Mouse (Mus musculus) heart, embryonic 10.5 days (tissue): ENCODE measurements at regions not wholly inside any gene's neighbourhood (a gene's known extent, or its start where the extent isn't known, plus 50 kb on each side); places are given as distances from the start of the nearest gene placed in this dataset.

Source experiments
- DNase-seq: peaks from one replicate; pipeline ENCODE4 v3.0.0-alpha.2; 2017; ENCODE audit warnings: low spot score
- H3K27ac ChIP-seq: fragments of 300-500 bp; sonication (generic); 2 replicates; pipeline ENCODE4 v1.5.1; 2016; ENCODE audit warnings: mild to moderate bottlenecking
- H3K27me3 ChIP-seq: fragments of 300-500 bp; sonication (generic); 2 replicates; pipeline ENCODE4 v1.6.1; 2016; ENCODE audit warnings: mild to moderate bottlenecking; ENCODE audit not compliant: poor library complexity, insufficient read depth, severe bottlenecking
- H3K36me3 ChIP-seq: fragments of 300-500 bp; sonication (generic); 2 replicates; pipeline ENCODE4 v1.6.1; 2016; ENCODE audit warnings: mild to moderate bottlenecking, moderate library complexity
- H3K4me1 ChIP-seq: fragments of 300-500 bp; sonication (generic); 2 replicates; pipeline ENCODE4 v1.6.1; 2016; ENCODE audit warnings: mild to moderate bottlenecking
- H3K4me3 ChIP-seq: fragments of 300-500 bp; sonication (generic); 2 replicates; pipeline ENCODE4 v1.5.1; 2016; ENCODE audit warnings: mild to moderate bottlenecking, moderate library complexity
- H3K9me3 ChIP-seq: fragments of 300-500 bp; sonication (generic); 2 replicates; pipeline ENCODE4 v1.6.1; 2016; ENCODE audit warnings: mild to moderate bottlenecking, moderate library complexity
- WGBS: fragments of 180-500 bp; shearing (Covaris S2); methylation state at CpG from one replicate; pipeline ENCODE4 v1.1.7; 2016; 5-methylcytosine and 5-hydroxymethylcytosine counted together

DNA sequence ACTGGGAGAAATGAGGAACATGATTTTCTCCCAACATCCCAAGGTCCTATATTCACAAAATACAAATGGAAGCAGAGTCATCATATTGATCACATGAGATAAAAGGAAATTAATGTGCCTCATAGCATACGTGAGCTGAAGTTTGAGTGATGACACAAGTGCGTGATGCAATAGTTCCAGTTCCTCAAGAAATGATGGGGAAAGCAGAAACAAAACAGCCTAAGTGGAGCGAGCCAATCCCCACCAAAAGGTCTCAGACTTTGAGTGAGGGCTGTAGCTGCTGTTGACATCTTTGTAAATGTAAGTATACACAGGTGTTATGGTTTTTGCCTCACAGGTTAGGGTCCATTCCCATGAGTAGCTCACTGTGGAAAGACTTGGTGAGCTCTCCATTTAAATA lies 763.0 kb downstream of the Dhx35 start:
- WGBS = 88% methylated on average over 3 of the region's 3 CpGs
- DNase-seq = no peak
- no peaks in the 10 kb centered on the region for H3K27me3 ChIP-seq

GRCm38 (mm10) chr2:159565255-159565654 lies 768.7 kb downstream of the Gm826 start:
- WGBS = 84% methylated on average over 4 of the region's 4 CpGs
- H3K27ac ChIP-seq = no peak overlapping the region
- H3K9me3 ChIP-seq = no peaks in the 10 kb centered on the region
- H3K27me3 ChIP-seq = no peaks in the 10 kb centered on the region
- no peak for DNase-seq
- H3K4me1 ChIP-seq = no peaks in the 10 kb centered on the region
- no peaks in the 10 kb centered on the region for H3K36me3 ChIP-seq
- H3K4me3 ChIP-seq = no peak overlapping the region

More for the DNA sequence above, 763.0 kb downstream of the Dhx35 start:
- H3K4me1 ChIP-seq = no peaks in the 10 kb centered on the region
- no peaks in the 10 kb centered on the region for H3K36me3 ChIP-seq
- H3K27ac ChIP-seq = no peak overlapping the region
- H3K9me3 ChIP-seq = no peaks in the 10 kb centered on the region
- H3K4me3 ChIP-seq = no peak overlapping the region

GRCm38 (mm10) chr2:159565921-159566320 lies 768.0 kb downstream of the Gm826 start:
- whole genome bisulfite sequencing = 88% methylated on average over 5 of the region's 5 CpGs
- Histone ChIP-seq H3K27me3 (no peaks in the 10 kb centered on the region), H3K36me3 (no peaks in the 10 kb centered on the region), H3K9me3 (no peaks in the 10 kb centered on the region), H3K4me1 (no peaks in the 10 kb centered on the region), H3K4me3 (no peak overlapping the region), H3K27ac (no peak overlapping the region)
- DNase-seq = no peak

DNA sequence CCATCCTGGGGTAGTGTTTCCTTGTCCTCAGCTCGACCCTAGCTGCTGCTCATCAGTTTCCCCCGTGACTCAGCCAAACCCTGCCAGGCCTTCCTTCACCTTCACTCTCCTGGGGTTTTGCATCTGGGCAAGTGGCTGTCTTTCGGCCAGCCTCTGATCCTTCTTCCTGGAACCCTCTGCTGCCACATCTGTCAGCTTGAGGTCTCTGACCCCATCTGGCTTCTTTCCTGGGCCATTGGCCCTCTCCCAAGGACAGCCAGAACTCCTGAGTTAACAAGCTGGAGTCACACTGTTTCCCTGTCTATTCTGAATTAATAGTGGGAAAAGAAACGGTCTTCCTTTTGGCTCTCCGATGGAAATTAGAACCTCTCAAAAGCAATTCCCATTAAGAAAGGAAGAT lies 767.5 kb downstream of the Gm826 start:
- Histone ChIP-seq H3K36me3 (no peaks in the 10 kb centered on the region), H3K9me3 (no peaks in the 10 kb centered on the region), H3K4me3 (no peak overlapping the region), H3K27ac (no peak overlapping the region), H3K4me1 (no peaks in the 10 kb centered on the region), H3K27me3 (no peaks in the 10 kb centered on the region)
- 66% methylated on average over 5 of the region's 5 CpGs for WGBS
- DNase-seq = no peak

DNA sequence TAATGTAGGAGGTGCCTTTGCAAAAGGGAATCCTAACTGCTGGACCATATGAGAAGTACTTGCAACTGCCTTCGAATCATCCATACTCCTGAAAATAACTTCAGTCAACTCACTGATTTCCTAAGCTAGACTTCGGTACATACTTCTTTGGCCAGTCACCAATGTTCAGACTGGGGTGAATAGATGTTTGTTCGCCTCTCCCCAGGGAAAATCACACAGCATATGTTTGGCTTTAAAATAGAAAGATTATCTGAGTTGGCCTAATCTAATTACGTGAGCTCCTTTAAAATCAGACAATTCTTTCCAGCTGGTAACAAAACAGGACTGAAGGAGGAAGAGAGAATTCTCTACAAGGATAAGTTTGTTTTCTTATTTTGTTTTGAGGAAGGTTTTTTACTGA lies 765.6 kb downstream of the Gm826 start:
- H3K27me3 ChIP-seq = no peaks in the 10 kb centered on the region
- no peak overlapping the region for H3K27ac ChIP-seq
- WGBS = 78% methylated on average over 4 of the region's 4 CpGs
- no peaks in the 10 kb centered on the region for H3K4me1 ChIP-seq
- DNase-seq = no peak
- no peaks in the 10 kb centered on the region for H3K9me3 ChIP-seq
- H3K4me3 ChIP-seq = no peak overlapping the region
- no peaks in the 10 kb centered on the region for H3K36me3 ChIP-seq

DNA sequence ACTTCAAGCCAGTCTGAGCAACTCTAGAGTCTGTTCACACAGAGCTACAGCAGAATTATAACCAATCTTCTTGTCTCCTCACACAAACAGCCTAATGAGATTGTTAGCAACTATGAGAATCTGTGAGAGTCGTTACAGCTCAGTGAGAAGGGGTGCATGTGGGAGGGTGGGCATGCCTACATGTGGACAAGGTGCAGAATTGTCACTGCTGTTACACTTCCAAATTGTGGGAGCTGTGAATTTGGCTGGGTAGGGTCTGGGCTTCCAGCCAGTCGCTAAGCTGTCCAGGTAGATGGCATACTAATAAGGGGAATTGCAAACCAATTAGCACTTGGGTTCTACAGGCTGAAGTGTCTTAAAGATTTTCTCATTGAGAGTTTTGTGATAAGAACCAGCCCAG lies 762.1 kb downstream of the Gm826 start:
- no peak overlapping the region for H3K4me3 ChIP-seq
- no peaks in the 10 kb centered on the region for H3K4me1 ChIP-seq
- no peak overlapping the region for H3K27ac ChIP-seq
- H3K36me3 ChIP-seq = no peaks in the 10 kb centered on the region
- DNase-seq = no peak
- H3K9me3 ChIP-seq = no peaks in the 10 kb centered on the region
- 84% methylated on average over 2 of the region's 2 CpGs for WGBS
- no peaks in the 10 kb centered on the region for H3K27me3 ChIP-seq

GRCm38 (mm10) chr2:159575271-159575670 lies 758.7 kb downstream of the Gm826 start:
- 75% methylated on average over 5 of the region's 5 CpGs for WGBS
- Histone ChIP-seq H3K4me1 (no peaks in the 10 kb centered on the region), H3K27me3 (no peaks in the 10 kb centered on the region), H3K27ac (no peak overlapping the region), H3K36me3 (no peaks in the 10 kb centered on the region), H3K9me3 (no peaks in the 10 kb centered on the region), H3K4me3 (no peak overlapping the region)
- DNase-seq = no peak

GRCm38 (mm10) chr2:159583103-159583502 lies 750.9 kb downstream of the Gm826 start:
- Histone ChIP-seq H3K27ac (no peak overlapping the region), H3K9me3 (no peaks in the 10 kb centered on the region), H3K4me3 (no peak overlapping the region), H3K36me3 (no peaks in the 10 kb centered on the region), H3K4me1 (no peaks in the 10 kb centered on the region), H3K27me3 (no peaks in the 10 kb centered on the region)
- DNase-seq = no peak
- WGBS = 56% methylated on average over 8 of the region's 8 CpGs

GRCm38 (mm10) chr2:159584641-159585040 lies 749.3 kb downstream of the Gm826 start:
- no peaks in the 10 kb centered on the region for H3K9me3 ChIP-seq
- H3K4me1 ChIP-seq = no peaks in the 10 kb centered on the region
- H3K27me3 ChIP-seq = no peaks in the 10 kb centered on the region
- no peak overlapping the region for H3K4me3 ChIP-seq
- no peaks in the 10 kb centered on the region for H3K36me3 ChIP-seq
- DNase-seq = no peak
- no peak overlapping the region for H3K27ac ChIP-seq

DNA sequence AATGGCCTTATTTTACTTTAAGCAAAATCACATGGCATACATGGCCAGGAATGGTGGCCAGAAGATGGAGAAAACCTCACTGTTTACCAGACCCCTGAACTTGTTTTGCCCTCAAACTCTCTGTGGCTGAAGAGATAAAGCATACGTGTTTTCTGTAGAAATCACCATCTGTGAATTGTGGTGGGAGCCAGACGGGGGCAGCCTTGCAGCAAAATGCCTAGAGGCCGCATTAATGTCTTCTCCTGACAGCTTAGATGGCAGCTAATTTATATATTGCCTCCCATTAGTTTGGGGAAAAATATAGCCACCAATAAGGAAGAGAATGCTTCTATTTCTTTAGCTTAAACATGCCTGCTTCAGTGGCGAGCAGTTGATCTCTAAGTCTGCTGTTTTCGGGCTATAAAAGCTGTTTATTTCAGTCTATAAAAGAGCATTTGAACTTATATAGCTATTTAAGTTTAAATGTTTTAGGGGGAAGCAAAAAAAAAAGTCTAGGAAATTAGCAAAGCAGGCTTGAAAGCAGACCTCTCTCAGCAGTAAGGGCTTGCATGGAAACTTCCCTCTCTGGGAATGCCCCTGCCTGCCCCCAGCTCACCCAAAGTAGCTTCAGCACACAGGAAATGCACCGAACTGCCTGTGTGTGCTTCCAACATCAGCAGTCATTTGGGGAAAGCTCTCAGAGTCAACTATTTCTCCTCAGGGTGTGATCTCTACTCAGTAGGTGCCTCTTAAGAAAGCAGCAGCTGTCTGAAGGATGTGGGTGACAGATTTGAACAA lies 747.1 kb downstream of the Gm826 start:
- Histone ChIP-seq H3K36me3 (no peaks in the 10 kb centered on the region), H3K4me1 (no peaks in the 10 kb centered on the region), H3K4me3 (no peak overlapping the region), H3K9me3 (no peaks in the 10 kb centered on the region), H3K27me3 (no peaks in the 10 kb centered on the region), H3K27ac (no peak overlapping the region)
- no peak for DNase-seq
- WGBS = 48% methylated on average over 6 of the region's 6 CpGs

DNA sequence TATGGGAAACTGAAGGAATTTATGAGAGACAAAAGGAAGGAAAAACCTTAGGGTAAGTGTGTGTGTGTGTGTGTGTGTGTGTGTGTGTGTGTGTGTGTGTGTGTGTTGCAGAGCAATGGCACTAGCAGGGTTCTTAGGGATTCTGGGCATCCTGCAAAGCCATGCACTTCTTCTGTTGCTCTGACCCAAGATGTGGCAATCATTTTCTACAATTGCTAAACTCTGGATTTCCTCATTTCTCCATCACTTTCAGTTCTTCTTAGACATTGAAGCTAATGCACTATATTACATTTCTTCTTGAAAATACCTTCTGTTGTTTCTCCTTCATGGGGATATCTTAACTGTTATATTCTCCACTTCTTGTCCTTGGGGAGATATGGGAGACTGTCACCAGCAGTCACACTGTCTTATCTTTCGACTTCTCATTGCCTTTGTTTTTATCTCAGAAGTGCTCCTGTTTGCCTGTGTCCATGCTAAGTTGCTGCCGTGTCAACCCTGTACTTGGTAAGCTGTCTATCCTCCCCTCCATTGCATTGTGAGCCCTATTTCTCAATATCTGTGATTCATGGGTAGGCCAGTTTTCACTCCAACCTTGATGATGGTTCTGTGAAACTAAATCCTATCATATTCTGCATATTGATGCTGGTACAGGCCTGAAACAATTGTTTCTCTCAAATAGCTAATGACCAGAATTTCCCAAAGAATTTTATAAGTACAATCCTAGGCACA lies 742.4 kb downstream of the Gm826 start:
- H3K4me3 ChIP-seq = no peak overlapping the region
- H3K27me3 ChIP-seq = no peaks in the 10 kb centered on the region
- no peaks in the 10 kb centered on the region for H3K9me3 ChIP-seq
- no peaks in the 10 kb centered on the region for H3K36me3 ChIP-seq
- DNase-seq = no peak
- peaks cover 9% of the 10 kb centered on the region; the same call in 1 of the 2 replicates for H3K4me1 ChIP-seq
- no peak overlapping the region for H3K27ac ChIP-seq
- 23% methylated on average over 2 of the region's 2 CpGs for WGBS

DNA sequence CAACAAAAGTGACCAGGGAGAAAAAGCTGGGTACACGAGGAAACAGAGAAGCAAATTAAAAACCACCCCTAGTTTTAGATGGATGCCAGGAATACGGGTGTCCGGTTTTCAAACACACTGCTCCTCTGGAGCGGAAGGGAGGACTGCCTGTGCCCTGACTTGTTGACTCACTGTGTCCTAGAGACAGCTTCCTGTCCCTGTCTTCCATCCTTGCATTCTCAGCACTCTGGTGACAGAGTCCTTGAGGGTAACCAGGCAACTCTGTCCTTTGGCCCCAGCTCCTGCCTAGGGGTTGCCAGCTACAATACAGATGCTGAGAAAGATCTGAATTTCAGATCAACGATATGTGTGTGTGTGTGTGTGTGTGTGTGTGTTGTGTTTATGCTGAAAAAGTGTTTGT lies 741.1 kb downstream of the Gm826 start:
- H3K9me3 ChIP-seq = no peaks in the 10 kb centered on the region
- 23% methylated on average over 5 of the region's 5 CpGs for WGBS
- peak; percentile 81 for DNase-seq
- 0 out of 2 replicates have a peak overlapping the region, but pooled peaks have one; percentile 10 for H3K27ac ChIP-seq
- no peaks in the 10 kb centered on the region for H3K36me3 ChIP-seq
- no peak overlapping the region for H3K4me3 ChIP-seq
- no peaks in the 10 kb centered on the region for H3K27me3 ChIP-seq
- H3K4me1 ChIP-seq = peaks cover 10% of the 10 kb centered on the region

DNA sequence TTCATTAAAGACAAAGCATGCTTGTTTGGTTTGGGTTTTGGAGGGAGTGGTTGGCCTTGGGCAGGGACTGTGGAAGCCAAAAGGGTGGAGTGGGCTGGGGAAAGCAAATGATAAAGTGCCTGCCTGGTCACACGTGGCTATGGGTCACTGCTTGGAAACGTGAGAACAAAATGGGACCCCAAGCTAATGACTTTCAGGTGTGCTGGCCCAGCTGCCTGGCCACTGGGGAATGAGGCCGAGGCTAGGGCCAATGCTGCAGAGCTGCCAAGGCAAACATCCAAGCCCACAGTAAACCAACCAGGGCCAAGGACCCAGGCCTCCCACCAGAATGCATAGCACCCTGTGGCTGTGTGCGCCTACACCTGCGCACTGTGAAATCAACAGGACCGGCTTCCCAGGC lies 737.7 kb downstream of the Gm826 start:
- H3K9me3 ChIP-seq = no peaks in the 10 kb centered on the region
- H3K36me3 ChIP-seq = no peaks in the 10 kb centered on the region
- no peak overlapping the region for H3K27ac ChIP-seq
- no peak overlapping the region for H3K4me3 ChIP-seq
- H3K4me1 ChIP-seq = peaks cover 17% of the 10 kb centered on the region
- 83% methylated on average over 6 of the region's 6 CpGs for WGBS
- no peak for DNase-seq
- no peaks in the 10 kb centered on the region for H3K27me3 ChIP-seq
